Mouse (Mus musculus) heart, postnatal 0 days (tissue): ENCODE measurements around the gene Arl6ip5. TPM values are rescaled to one million over a fixed set of nuclear protein-coding genes. Genes with fewer than 3 reads are reported as not detected.
"Not testable (repeated sequence)": the region's sequence is repeated elsewhere in the genome, so short reads cannot be mapped to it uniquely, and the experiment has no call there.

ENCODE experiments used
- ATAC-seq: fragments of 200-750 bp; cut with Nextera tagmentation; 2 replicates; pipeline ENCODE4 v1.8.0; 2017; ENCODE audit warnings: low read depth, moderate number of reproducible peaks, moderate library complexity; ENCODE audit not compliant: insufficient read depth
- DNase-seq: peaks from one replicate; pipeline ENCODE4 v3.0.0-alpha.2; 2016; ENCODE audit warnings: low spot score
- H3K27ac ChIP-seq: fragments of 300-500 bp; sonication (generic); 2 replicates; pipeline ENCODE4 v1.5.1; 2014; ENCODE audit warnings: low read depth, mild to moderate bottlenecking
- H3K27me3 ChIP-seq: fragments of 300-500 bp; sonication (generic); 2 replicates; pipeline ENCODE4 v1.6.1; 2014; ENCODE audit warnings: low read length, mixed read lengths; ENCODE audit not compliant: control insufficient read depth, insufficient read depth
- H3K36me3 ChIP-seq: fragments of 300-500 bp; sonication (generic); replicated peaks from 2 replicates; pipeline ENCODE4 v1.6.1; 2014; ENCODE audit warnings: low read length, mixed read lengths; ENCODE audit not compliant: control insufficient read depth, insufficient read depth
- H3K4me1 ChIP-seq: fragments of 300-500 bp; sonication (generic); 2 replicates; pipeline ENCODE4 v1.6.1; 2014; ENCODE audit warnings: antibody characterized with exemption; ENCODE audit not compliant: control insufficient read depth, insufficient read depth
- H3K4me2 ChIP-seq: fragments of 300-500 bp; sonication (generic); 2 replicates; pipeline ENCODE4 v1.6.1; 2014; ENCODE audit warnings: low read depth, mild to moderate bottlenecking, low read length, moderate library complexity
- H3K4me3 ChIP-seq: fragments of 300-500 bp; sonication (generic); 2 replicates; pipeline ENCODE4 v1.5.1; 2014; ENCODE audit warnings: low read depth, low read length
- H3K9ac ChIP-seq: fragments of 300-500 bp; sonication (generic); replicated peaks from 2 replicates; pipeline ENCODE4 v1.6.1; 2014; ENCODE audit warnings: low read depth, low read length, mixed read lengths
- H3K9me3 ChIP-seq: fragments of 300-500 bp; sonication (generic); replicated peaks from 2 replicates; pipeline ENCODE4 v1.6.1; 2016; ENCODE audit warnings: low read length; ENCODE audit not compliant: control insufficient read depth
- CTCF ChIP-seq: IDR thresholded peaks from 2 replicates; pipeline ENCODE4 v1.5.1; 2016; ENCODE audit warnings: antibody characterized with exemption, control low read depth, low read depth
- EP300 ChIP-seq: IDR thresholded peaks from 2 replicates; pipeline ENCODE4 v1.6.1; 2016; ENCODE audit warnings: antibody characterized with exemption, low read depth
- WGBS: fragments of 180-500 bp; shearing (Covaris S2); extraction: QIAGEN DNeasy Blood & Tissue Kit; methylation state at CpG from one replicate; pipeline ENCODE4 v1.1.7; 2014; 5-methylcytosine and 5-hydroxymethylcytosine counted together
- polyA plus RNA-seq: library from polyadenylated mRNA; unstranded; fragments of >200 nt; fragmentation: Nextera tagmentation; extraction: Ambion mirVana; gene quantifications from 2 replicates; pipeline ENCODE4 v1.2.1, GENCODE M21; 2015
- total RNA-seq: library from RNA; depleted of rRNA; stranded (reverse); fragments of >200 nt; gene quantifications from 2 replicates; pipeline ENCODE4 v1.2.3, GENCODE M21; 2014; ENCODE audit warnings: low replicate concordance

The Arl6ip5 gene
- total and polyA plus RNA-seq, 2 experiments from 2014 or later = 83.7 to 103 TPM

DNA sequence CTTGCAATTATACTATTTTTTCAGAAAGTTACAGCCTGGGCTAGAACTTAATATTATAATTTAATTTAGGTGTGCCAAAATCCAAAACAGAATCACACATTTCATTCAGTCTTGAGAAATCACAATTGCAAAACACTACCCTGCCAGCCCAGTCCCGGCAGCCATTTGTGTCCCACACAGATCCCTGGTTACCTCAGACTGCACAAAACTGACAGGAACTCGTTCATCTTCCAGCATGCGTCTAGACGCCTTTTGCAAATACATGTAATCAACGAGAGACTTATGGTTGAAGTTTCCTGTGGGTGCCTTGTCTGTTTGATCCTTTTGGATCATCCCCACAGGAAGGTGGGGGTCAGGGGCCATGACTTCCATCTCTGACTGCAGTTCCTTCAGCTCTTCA lies 41.6 kb downstream of the Arl6ip5 start:
- no peaks in the 10 kb centered on the region for H3K9me3 ChIP-seq
- whole genome bisulfite sequencing = 16% methylated on average over 5 of the region's 5 CpGs
- peaks cover 10% of the 10 kb centered on the region for H3K36me3 ChIP-seq
- peak overlapping the region; percentile 98 for H3K27ac ChIP-seq
- H3K4me3 ChIP-seq = peak overlapping the region; percentile 42
- no peak for TF ChIP-seq CTCF
- TF ChIP-seq EP300 = no peak
- no peaks in the 10 kb centered on the region for H3K27me3 ChIP-seq
- H3K9ac ChIP-seq = peak overlapping the region; percentile 66
- H3K4me2 ChIP-seq = peak overlapping the region; percentile 60
- no peak for DNase-seq
- ATAC-seq = no peak
- no peaks in the 10 kb centered on the region for H3K4me1 ChIP-seq

- Histone ChIP-seq H3K9ac (peak within 1 kb of the TSS; percentile 66), H3K36me3 (peaks cover 4% of the 10 kb centered on the region), H3K4me2 (peak within 1 kb of the TSS; percentile 60), H3K4me1 (no peaks in the 10 kb centered on the region), H3K27me3 (no peaks in the 10 kb centered on the region), H3K4me3 (peak within 1 kb of the TSS; percentile 42), H3K9me3 (no peaks in the 10 kb centered on the region), H3K27ac (peak within 1 kb of the TSS; percentile 98)
- ATAC-seq (peak; percentile 92), DNase-seq (peak; percentile 93)
- TF ChIP-seq EP300 = peak; percentile 52; the same call in 1 of the 2 replicates
- TF ChIP-seq CTCF = no peak
- WGBS = 9% methylated on average over 9 of the region's 9 CpGs
Measured at GRCm38 (mm10) chr6:97252711-97253221, 42.3 kb downstream of the Arl6ip5 start, which contains the start of gene Lmod3. Gene Lmod3, minus strand, starts transcription at chr6:97252759.

- TF ChIP-seq EP300 = no peak
- no peak for TF ChIP-seq CTCF
- H3K9ac ChIP-seq = no peak overlapping the region
- H3K9me3 ChIP-seq = no peaks in the 10 kb centered on the region
- no peaks in the 10 kb centered on the region for H3K36me3 ChIP-seq
- no peaks in the 10 kb centered on the region for H3K27me3 ChIP-seq
- no peak overlapping the region for H3K27ac ChIP-seq
- no peak overlapping the region for H3K4me2 ChIP-seq
- DNase-seq (no peak), ATAC-seq (no peak)
- H3K4me1 ChIP-seq = no peaks in the 10 kb centered on the region
- 64% methylated on average over 1 of the region's 1 CpGs for WGBS
- no peak overlapping the region for H3K4me3 ChIP-seq
Measured at GRCm38 (mm10) chr6:97258489-97258888, 48.0 kb downstream of the Arl6ip5 start.

GRCm38 (mm10) chr6:97259926-97260325 lies 49.4 kb downstream of the Arl6ip5 start:
- not testable (repeated sequence) for H3K4me1 ChIP-seq, H3K9me3 ChIP-seq, H3K9ac ChIP-seq, ATAC-seq, DNase-seq, H3K36me3 ChIP-seq, H3K4me3 ChIP-seq, H3K27me3 ChIP-seq, H3K4me2 ChIP-seq, H3K27ac ChIP-seq
- WGBS = 89% methylated on average over 2 of the region's 2 CpGs

GRCm38 (mm10) chr6:97262229-97262628 lies 51.7 kb downstream of the Arl6ip5 start:
- Histone ChIP-seq H3K9ac (no peak overlapping the region), H3K27me3 (no peaks in the 10 kb centered on the region), H3K9me3 (no peaks in the 10 kb centered on the region), H3K36me3 (no peaks in the 10 kb centered on the region), H3K27ac (no peak overlapping the region), H3K4me1 (peaks cover 13% of the 10 kb centered on the region; the same call in 1 of the 2 replicates), H3K4me2 (no peak overlapping the region), H3K4me3 (no peak overlapping the region)
- DNase-seq (no peak), ATAC-seq (no peak)
- peak; percentile 15; the same call in 1 of the 2 replicates for TF ChIP-seq CTCF
- TF ChIP-seq EP300 = no peak
- WGBS = 68% methylated on average over 4 of the region's 4 CpGs

DNA sequence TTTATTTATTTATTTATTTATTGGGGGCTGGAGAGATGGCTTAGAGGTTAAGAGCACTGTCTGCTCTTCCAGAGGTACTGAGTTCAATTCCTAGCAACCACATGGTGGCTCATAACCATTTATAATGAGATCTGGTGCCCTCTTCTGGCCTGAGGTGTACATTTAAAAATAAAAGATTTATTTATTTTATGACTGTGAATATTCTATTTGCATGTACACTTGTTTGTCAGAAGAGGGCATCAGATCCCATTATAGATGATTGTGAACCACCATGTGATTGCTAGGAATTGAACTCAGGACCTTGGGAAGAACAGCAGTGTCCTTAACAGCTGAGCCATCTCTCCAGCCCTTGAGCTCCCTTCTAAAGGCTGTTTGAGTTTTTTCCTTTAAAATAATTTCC lies 53.3 kb downstream of the Arl6ip5 start:
- H3K4me2 ChIP-seq, H3K27me3 ChIP-seq, H3K4me3 ChIP-seq, DNase-seq, ATAC-seq, H3K9ac ChIP-seq, H3K36me3 ChIP-seq, H3K9me3 ChIP-seq: not testable (repeated sequence)
- Histone ChIP-seq H3K4me1 (peaks cover 13% of the 10 kb centered on the region; the same call in 1 of the 2 replicates), H3K27ac (peak overlapping the region; percentile 92)
- 0 out of 2 replicates have a peak, but pooled peaks have one; percentile 10 for TF ChIP-seq CTCF
